Mouse (Mus musculus) adipocyte (in vitro differentiated cells): ENCODE measurements around the gene Abhd14b.

Experiments used
- DNase-seq: peaks from one replicate; pipeline ENCODE4 v3.0.0-alpha.2; 2016; ENCODE audit warnings: low spot score

Gene Abhd14b

DNA sequence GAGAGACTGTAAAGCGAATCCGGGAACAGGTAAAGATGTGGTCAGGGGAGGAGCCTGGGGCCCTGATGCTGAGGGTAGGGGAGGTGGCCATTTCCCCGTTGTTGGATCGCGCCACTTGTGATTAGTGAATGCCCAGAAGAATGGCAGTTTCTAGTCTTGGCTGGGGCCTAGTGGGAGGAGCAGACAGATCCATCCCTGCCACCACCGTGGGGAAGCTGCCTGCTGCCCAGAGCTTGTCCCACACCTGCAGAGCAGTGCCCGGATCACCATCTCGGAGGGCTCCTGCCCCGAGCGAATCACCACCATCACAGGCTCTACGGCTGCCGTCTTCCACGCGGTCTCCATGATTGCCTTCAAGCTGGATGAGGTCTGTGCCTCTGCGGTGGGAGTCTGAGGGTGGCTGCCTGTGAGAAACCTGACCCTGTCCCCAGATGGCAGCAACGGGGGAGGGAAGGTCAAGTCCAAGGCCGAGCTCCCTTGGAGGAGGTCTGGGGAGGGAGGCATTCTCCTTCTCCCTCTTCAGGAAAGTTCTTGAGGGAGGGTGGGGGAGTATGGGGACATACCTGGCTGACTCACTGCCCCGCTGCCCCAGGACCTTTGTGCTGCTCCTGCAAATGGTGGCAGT is 13.3 kb downstream of the Abhd14b start:
- no peak for DNase-seq

GRCm38 (mm10) chr9:106461026-106461415 is 13.8 kb downstream of the Abhd14b start:
- DNase-seq = no peak

DNA sequence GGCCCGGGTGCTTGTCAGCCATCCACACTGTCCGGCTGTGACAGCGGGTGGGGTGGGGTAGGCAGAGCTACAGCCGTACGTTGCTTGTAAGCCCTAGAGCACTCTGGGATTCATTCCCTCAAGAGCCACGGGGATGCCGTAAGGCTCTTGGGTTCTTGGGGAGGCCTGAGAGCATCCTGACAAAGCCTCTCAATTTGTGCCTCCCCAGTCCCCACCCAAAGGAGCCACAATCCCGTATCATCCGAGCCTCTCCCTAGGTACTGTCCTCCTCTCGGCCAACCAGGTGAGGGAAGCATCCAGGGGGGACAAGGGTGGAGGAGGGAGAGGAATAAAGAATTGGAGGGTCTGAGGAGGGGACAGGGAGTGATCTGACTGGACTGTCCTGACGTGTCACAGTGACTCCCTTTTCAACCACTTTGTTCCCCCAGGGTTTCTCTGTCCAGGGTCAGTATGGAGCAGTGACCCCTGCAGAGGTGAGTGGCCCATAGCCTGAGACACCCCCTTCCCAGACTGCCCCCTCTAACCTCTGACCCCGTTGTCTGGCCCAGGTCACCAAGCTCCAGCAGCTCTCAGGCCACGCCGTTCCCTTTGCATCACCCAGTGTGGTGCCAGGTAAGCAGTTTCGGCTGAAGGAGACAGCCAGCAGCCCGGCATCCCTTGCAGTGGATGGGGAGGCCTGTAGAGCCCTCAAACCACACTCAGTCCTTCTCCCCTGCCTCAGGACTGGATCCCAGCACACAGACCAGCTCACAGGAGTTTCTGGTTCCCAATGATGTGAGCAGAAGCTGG is 14.6 kb downstream of the Abhd14b start:
- no peak for DNase-seq

- no peak for DNase-seq
These were observed 15.2 kb downstream of the Abhd14b start for GRCm38 (mm10) chr9:106462430-106462800.

- no peak for DNase-seq
These were observed 16.1 kb downstream of the Abhd14b start for GRCm38 (mm10) chr9:106463122-106464063.

GRCm38 (mm10) chr9:106464751-106465541 is 17.7 kb downstream of the Abhd14b start:
- DNase-seq = no peak

DNA sequence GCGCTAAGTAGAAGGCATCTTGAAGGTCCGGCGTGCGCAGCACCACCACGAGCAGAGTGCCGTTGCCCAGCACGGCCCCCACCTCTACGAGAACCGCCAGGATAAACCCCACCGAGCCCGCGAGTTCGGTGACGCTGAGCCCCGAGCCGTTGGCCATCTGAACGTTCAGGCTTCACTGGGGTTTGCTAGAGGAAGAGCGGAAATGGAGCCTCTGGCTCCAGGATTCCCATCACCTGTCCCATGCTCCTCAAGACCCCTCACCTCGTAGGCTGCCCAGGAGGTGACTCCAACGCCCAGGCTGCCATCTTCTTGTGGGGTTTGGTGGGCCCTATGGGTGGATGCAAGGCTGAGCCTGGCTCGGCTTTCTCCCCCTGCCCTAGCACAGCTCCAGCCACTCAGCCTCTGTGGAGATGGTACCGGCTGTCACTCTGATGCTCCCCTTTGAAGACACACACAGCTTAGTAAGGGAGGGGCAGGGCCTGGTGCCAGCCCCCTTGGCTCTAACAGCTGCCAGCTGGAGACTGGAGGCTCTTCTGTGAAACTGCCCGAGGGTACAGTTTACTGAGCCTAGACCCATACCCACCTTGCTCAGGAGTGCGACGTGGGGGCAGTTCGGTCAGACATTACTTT is 18.4 kb downstream of the Abhd14b start, which contains the start of gene Gpr62:
Gpr62 (minus strand) TSS at position 368 of the 630 bp plus-strand sequence.
- no peak for DNase-seq

DNA sequence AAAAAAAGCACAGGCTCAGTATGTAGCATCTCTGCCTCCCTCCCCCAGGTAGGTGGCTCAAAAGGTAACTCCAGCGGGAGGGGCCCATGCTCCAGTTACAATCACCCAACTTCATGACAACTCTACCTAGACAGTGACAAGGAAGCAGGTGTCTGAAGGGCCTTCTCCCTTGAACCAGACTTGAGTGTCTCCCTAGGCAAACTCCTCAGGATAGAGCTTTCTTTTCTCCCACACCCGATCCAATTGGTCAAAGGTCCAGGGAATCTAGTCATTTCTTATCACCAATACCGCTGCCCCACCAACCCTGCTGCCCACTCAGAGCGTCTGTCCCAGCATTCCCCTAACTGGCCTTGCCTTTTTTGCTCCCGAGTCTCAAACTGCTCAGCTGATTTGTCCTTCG is 19.5 kb downstream of the Abhd14b start:
- no peak for DNase-seq

DNA sequence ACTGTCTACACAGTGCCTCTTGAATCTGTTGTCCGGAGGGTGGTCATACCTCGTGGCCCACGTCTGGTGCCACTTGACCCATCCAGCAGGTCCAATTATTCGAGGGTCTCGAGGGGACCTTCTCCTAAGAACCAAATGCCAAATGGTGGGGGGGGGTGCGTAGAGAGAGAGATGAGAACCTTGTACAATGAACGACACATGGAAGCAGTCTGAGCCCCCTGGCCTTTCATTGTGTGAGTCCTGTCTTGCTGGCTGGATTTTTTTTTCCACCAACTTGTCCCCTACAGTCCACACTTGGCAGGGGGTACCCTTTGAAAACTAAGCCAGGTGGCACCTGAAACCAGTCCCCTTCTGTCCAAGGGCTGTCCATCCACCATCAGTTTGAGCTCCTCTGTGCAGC is 20.5 kb downstream of the Abhd14b start:
- DNase-seq = no peak

DNA sequence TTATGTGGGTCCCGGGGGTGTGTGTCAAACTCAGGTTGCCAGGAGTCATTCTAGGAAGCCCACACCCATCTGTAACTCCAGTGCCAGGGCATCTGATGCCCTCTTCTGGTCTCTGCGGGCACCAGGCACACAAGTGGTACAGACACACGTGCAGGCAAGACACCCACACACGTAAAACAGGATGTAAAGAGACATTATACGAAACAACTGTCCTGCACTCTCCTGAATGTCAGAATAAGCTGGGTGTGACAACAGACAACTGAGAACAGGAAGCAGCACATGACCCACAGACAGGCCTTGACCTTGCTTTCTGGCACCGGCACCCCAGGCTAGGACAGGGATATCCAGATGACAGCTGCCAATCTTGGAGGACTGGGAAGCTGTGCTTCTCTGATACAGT is 22.1 kb downstream of the Abhd14b start:
- no peak for DNase-seq

DNA sequence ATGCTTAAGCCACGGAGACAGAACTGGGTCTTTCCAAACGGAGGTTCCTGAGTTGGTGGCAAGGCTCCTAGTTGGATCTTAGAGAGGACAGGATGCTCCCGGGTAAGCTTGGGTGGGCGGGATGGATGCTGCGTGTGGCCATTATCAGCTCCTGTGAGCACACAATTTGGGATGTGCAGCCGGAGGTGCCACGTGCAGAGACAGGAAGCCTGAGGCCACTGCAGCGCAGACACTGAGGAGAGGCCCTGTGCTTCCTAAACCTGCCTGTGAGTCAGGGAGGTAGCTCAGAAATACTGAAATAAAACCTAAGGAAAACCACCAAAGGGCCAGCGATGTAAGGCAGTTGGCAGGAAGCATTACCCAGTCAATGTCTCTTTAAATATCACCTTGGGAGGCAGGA is 22.5 kb downstream of the Abhd14b start:
- no peak for DNase-seq

DNA sequence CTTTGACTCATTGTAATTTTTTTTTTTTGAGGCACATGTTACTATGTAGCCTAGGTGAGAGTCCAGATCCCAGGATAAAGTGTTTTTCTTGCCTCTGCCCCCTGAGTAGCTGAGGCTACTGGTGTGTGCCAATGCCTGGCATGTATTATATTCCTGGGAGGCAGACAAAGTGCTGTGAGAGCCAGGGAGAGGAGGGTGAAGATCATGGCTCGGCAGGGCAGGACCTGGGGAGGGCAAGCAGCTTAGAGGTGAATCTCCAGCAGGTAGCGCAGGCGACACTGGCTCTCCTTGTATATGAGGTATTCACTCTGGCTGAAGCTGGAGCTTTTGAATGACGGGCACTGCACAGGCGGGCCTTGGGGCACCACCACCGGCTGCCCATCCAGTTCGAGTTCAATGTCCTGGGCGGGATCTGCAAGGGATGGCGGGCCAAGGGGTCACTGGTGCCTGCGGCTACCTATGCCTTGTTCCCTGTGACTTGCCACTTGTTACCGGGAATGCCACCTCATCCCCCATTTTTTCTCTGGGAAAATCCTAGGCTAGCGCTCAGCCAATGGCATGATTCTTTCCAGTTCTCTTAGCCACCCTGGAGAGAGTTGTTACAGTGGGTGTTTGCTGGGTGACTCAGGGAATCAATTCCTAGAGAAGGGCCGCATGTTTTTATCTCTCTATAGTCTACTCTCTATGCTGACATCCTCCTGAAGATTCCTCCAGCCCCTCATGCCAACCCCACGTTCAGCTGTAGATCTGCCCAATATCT is 23.9 kb downstream of the Abhd14b start:
- DNase-seq = no peak

DNA sequence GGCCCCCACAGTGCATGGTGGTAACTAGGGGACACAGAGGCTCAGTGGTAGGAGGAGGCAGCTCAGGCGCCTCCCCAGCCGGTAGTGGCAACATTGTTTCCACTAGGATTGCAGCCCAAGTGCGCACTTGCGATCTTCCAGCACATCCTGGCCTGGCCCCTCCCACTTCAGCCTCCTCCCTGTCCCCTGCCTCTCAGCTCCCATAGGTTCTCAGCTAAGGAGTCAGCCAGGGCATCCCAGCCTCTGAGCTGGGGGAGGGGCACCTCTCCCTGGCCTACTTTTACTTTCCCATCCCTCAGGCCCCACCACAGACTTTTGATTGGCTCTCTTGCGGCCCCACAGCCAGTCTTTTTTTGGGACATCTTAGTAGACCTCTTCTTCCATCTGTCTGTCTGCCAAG is 24.6 kb downstream of the Abhd14b start:
- no peak for DNase-seq

- DNase-seq = peak; percentile 59
These were observed 25.1 kb downstream of the Abhd14b start for GRCm38 (mm10) chr9:106472321-106472720.

DNA sequence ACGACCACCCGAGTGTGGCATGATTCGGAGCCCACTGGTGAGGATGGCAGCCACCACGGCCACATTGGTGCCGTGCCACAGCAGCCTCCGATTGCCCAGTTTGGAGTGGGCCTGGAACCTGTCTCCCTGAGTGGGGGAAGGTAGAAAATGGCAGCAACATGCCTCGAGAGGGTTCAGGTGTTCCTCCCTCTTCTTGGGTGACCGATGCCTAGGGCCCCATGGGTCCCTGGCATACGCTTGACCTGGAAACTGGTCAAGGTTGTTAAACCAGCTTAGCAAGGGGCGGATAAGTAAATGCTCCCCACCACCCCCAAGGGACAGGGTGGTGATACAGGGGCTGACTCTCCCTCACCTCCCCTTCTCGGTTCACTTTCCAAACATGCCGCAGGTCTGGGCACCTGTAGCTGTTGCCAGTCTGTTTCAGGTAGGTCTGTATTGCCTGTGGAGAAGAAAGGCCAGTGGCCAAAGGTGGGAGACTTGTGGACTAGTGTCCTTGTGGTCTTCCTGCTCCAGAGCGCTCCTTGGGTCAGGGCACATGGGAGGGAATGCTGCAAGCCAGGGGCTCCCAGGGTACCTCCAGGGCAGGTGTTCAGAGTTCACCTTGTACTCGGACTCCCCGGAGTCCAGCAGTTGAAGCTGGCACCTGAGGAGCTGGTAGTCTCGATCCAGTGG is 26.0 kb downstream of the Abhd14b start:
- DNase-seq = no peak

GRCm38 (mm10) chr9:106473753-106474105 is 26.5 kb downstream of the Abhd14b start:
- no peak for DNase-seq

DNA sequence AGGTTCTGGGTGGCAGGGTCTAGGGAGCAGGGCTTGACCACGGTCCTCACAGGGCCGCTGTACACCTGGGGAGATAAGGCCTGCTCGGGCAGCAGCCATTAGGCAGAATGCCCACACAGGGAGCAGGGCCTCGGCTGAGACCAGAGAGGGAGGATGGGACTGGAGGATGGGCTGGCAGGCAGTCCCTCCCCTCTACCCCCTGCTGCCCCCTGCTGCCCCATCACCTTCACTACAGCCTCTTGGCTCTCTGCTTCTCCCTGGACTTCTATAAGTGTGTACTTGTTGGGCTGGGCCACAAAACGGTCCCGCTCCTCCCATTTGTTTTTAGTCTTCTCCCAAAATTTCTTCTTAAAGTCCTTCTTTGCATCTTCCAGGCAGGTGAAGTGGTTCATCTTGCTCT is 27.2 kb downstream of the Abhd14b start:
- peak; percentile 82 for DNase-seq

- peak; percentile 34 for DNase-seq
These were observed 27.8 kb downstream of the Abhd14b start for GRCm38 (mm10) chr9:106475046-106475445.

GRCm38 (mm10) chr9:106475663-106476001 is 28.4 kb downstream of the Abhd14b start, which contains the start of gene Rrp9:
Gene Rrp9, plus strand, starts transcription at chr9:106475963.
- no peak for DNase-seq
